Mouse (Mus musculus) left cerebral cortex, postnatal 10 days (tissue): ENCODE data around the gene Plcb1. TPM values are rescaled to one million over a fixed set of nuclear protein-coding genes. Genes with fewer than 3 reads are reported as not detected.
A peak's percentile ranks its signal among the peaks of the same experiment; 100 is the strongest.

Experiments used
- DNase-seq, 2 experiments: peaks; one replicate each; pipeline ENCODE4 v3.0.0; 2021 to 2022; ENCODE audit warnings: low spot score in 2 of 2, mixed read lengths in 1 of 2; ENCODE audit errors: extremely low spot score in 1 of 2
- intact Hi-C: fragments of 180-260 bp; cut with DNase I; formaldehyde crosslinking; loops from one replicate; pipeline ENCODE4 v1.15.1; 2025
- total RNA-seq, 2 experiments: library from RNA; stranded (reverse); gene quantifications; 2 replicates each; pipeline ENCODE4 v1.2.3; 2021

The Plcb1 gene
- total RNA-seq, 2 experiments from 2014 or later = 158 to 161 TPM

- DNase-seq = no peak
- intact Hi-C loops = no loop called here
Observed at GRCm38 (mm10) chr2:134827778-134828487, 42.1 kb downstream of the Plcb1 start.

GRCm38 (mm10) chr2:134831861-134832260, 46.0 kb downstream of the Plcb1 start:
- intact Hi-C loops = no loop called here
- no peak for DNase-seq

- intact Hi-C loops = no loop called here
Observed at GRCm38 (mm10) chr2:134836097-134836496, 50.2 kb downstream of the Plcb1 start.

GRCm38 (mm10) chr2:134838185-134838584, 52.3 kb downstream of the Plcb1 start:
- intact Hi-C loops = no loop called here
- DNase-seq = no peak

More at GRCm38 (mm10) chr2:134836097-134836496, 50.2 kb downstream of the Plcb1 start:
- DNase-seq = no peak

- intact Hi-C loops = no loop called here
- no peak for DNase-seq
Observed at GRCm38 (mm10) chr2:134838888-134839287, 53.0 kb downstream of the Plcb1 start.

- DNase-seq = no peak
Observed at GRCm38 (mm10) chr2:134842883-134843282, 57.0 kb downstream of the Plcb1 start.

GRCm38 (mm10) chr2:134844391-134845238, 58.7 kb downstream of the Plcb1 start:
- intact Hi-C loops = loop anchor here (10.0 kb wide), 1 partner anchor 160 kb away; no protein-coding TSS in a partner anchor
- DNase-seq = no peak

More at GRCm38 (mm10) chr2:134842883-134843282, 57.0 kb downstream of the Plcb1 start:
- intact Hi-C loops = loop anchor here (10.0 kb wide), 1 partner anchor 162 kb away; no protein-coding TSS in a partner anchor

GRCm38 (mm10) chr2:134845239-134845738, 59.4 kb downstream of the Plcb1 start:
- DNase-seq = no peak
- intact Hi-C loops = loop anchor here (10.0 kb wide), 1 partner anchor 160 kb away; no protein-coding TSS in a partner anchor

- intact Hi-C loops = loop anchor here (10.0 kb wide), 1 partner anchor 158 kb away; no protein-coding TSS in a partner anchor
- DNase-seq = peak in 1 of 2 experiments; percentile 58
Observed at GRCm38 (mm10) chr2:134846555-134846954, 60.7 kb downstream of the Plcb1 start.

- intact Hi-C loops = no loop called here
- no peak for DNase-seq
Observed at GRCm38 (mm10) chr2:134851189-134852171, 65.6 kb downstream of the Plcb1 start.

GRCm38 (mm10) chr2:134856239-134856638, 70.4 kb downstream of the Plcb1 start:
- no peak for DNase-seq
- intact Hi-C loops = no loop called here

GRCm38 (mm10) chr2:134856691-134857090, 70.8 kb downstream of the Plcb1 start:
- intact Hi-C loops = no loop called here
- DNase-seq = peak in 1 of 2 experiments; percentile 27

GRCm38 (mm10) chr2:134864985-134865645, 79.2 kb downstream of the Plcb1 start:
- intact Hi-C loops = no loop called here

GRCm38 (mm10) chr2:134867381-134867780, 81.5 kb downstream of the Plcb1 start:
- intact Hi-C loops = no loop called here
- no peak for DNase-seq

More at GRCm38 (mm10) chr2:134864985-134865645, 79.2 kb downstream of the Plcb1 start:
- DNase-seq = peak; percentile 39 to 40

GRCm38 (mm10) chr2:134871692-134872489, 86.0 kb downstream of the Plcb1 start:
- DNase-seq = no peak
- intact Hi-C loops = no loop called here

GRCm38 (mm10) chr2:134872490-134872781, 86.6 kb downstream of the Plcb1 start:
- intact Hi-C loops = no loop called here
- no peak for DNase-seq

- intact Hi-C loops = no loop called here
- no peak for DNase-seq
Observed at GRCm38 (mm10) chr2:134877148-134877547, 91.3 kb downstream of the Plcb1 start.
